Mouse (Mus musculus) cerebellum, postnatal 25 days (tissue): ENCODE measurements at regions not wholly inside any gene's neighbourhood (a gene's known extent, or its start where the extent isn't known, plus 50 kb on each side); places are given as distances from the start of the nearest gene placed in this dataset.

ENCODE experiments used
- DNase-seq, 2 experiments: peaks; one replicate each; pipeline ENCODE4 v3.0.0; 2021; ENCODE audit warnings: mixed read lengths in 2 of 2

GRCm38 (mm10) chr3:78077822-78078221 lies 1208.5 kb downstream of the Rapgef2 start:
- DNase-seq: no peak

DNA sequence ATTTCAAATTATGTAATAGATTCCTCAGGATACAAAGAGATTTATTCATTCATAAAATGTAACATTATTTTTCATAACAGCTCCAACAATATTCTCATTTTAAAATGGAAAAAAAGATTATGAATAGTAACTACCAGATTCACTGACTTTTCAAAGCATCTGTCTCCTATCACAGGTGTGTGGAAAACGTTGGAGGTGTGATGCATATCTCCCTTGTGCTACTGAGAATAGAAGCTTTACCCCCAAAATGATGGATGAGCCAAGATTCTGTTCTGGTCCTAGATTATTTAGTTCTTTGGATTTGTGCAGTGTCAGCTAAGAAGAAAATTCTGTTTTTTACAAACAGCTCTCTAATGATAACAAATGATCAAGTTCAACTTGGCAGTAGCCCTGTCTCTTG lies 1209.0 kb downstream of the Rapgef2 start:
- DNase-seq: no peak

GRCm38 (mm10) chr3:78073040-78073439 lies 1213.3 kb downstream of the Rapgef2 start:
- DNase-seq: no peak

GRCm38 (mm10) chr3:78067113-78067639 lies 1219.1 kb downstream of the Rapgef2 start:
- peak; percentile 35 to 41 for DNase-seq

- peak; percentile 38 to 71 for DNase-seq
These were observed 1220.0 kb downstream of the Rapgef2 start for GRCm38 (mm10) chr3:78066336-78066735.

DNA sequence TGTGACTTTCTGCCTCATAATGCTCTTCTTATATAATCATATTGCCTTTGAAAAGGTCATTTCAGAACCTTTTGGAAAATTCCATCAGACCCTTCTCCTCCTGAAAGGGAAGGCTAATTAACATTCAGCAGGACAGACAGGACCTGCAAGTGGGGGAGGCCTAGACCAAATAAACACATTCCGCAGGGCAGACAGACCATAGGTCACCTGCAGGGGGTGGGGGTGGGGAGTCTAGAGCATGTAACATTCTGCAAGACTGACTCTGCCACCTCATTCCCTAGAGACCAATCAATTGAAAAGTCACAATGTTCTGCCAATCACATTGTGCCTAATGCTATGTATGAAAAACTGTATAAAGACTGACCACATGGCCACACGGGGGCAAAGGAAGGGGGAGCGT lies 1223.8 kb downstream of the Rapgef2 start:
- DNase-seq: no peak

DNA sequence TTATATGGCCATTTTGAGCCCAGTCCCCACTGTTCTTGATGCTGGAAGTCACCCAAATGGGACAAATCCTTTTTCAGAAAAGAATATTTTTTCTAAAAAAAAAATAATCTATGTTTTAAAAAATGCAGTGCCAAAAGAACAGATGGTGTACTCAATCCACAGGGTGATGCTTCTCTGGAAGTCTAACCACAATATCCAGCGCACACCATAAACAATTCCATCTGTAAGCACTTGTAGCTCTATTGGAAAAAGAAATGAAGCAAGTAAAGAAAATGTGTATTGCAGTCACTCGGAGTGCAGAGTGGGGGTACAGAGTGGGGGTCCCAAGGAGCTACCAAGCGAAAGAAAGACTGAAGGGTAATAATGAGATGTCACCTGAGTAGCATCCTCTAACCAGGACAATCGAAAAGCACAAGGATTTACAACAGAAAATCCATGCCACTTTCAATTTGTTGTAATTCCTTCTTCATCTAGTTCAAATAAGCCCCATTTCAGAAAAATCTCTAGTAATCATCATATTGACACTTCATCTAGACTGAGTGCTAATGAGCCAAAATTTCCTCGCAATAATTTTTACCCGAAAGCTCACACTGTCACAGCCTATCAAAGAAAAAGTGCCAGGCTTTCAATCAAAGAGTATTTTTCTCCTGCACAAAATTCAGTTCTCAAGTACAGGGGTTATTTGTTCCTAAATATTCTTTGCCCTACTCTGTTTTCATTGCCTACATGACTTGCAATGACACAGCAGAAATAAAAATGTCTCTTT lies 1226.3 kb downstream of the Rapgef2 start:
- DNase-seq: peak; percentile 51 to 55
